Mouse (Mus musculus): ENCODE measurements around the gene Ankrd39. TPM values are rescaled to one million over a fixed set of nuclear protein-coding genes. Genes with fewer than 3 reads are reported as not detected.
A peak's percentile ranks its signal among the peaks of the same experiment; 100 is the strongest.

Gene Ankrd39
- polyA plus RNA-seq (2012; rRNA removed) = 22.1 and 22.8 TPM in 2 replicates

DNA sequence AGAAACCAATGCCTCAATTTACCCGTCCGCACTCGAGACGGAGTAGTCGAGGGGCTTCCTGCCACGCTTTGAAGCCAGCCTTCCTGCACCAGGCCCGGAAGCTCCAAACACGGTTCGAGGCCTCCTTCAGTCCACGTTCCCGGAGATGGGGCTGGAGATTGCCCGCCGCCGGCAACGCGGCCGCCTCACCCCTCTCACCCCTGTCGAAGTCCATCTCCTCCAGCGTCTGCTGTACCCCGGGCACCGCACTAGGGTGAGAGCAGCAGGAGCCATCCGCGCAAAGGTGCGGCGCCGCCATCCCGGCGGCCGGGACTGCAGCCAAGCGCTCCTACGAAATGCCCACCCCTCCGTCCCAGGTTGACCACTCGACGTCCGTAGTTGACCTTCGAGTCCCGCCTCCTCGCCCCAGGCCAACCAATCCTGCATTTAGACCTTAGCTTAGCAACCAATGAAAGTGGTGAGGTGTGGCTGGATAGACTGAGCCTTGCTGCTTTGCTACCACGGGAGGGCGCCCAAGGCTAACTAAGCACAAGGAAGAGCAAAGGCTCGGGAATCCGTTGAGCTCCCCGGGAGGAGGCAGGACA is at the start of gene Ankrd39:
Gene Ankrd39, minus strand, starts transcription at position 558 of the 584 bp plus-strand sequence.
- H3K4me3 ChIP-seq (replicated peaks; ENCODE audit: extremely low read depth, low read depth, low read length) = peak within 1 kb of the TSS; percentile 68
- TF ChIP-seq POLR2A (IDR thresholded peaks at IDR 0.05; ENCODE audit: borderline replicate concordance, extremely low read depth, low read depth, low read length) (peak; percentile 79; the same call in 1 of the 2 replicates), CTCF (IDR thresholded peaks at IDR 0.05; ENCODE audit: insufficient read depth, low read length) (peak; percentile 96)
- 0 out of 2 replicates have a peak, but pooled peaks cover 6% of the 10 kb centered on the region for H3K4me1 ChIP-seq (ENCODE audit: control insufficient read depth, insufficient read depth, low read length)
- DNase-seq = peak; percentile 96
- under 1% methylated on average over 43 of the region's 43 CpGs for WGBS

DNA sequence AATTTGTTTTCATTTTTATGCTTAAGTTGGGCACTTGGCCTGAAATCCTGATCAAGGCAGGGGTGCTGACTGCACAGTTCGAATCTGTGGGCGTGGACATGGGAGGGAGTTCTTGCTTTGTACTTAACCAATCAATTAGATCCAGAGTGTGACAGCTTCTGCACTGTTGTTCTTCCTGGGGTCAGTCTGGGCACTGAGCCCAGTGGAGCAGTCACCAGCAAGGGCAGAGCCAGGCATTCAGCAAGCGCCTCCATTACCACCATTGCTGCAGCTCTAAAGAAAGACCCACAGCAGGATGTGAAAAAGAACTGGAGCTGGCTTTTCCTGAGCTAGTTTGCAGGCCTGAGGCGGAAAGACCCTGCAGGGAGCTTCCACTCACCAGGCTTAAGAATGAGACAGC is 48.9 kb upstream of the Ankrd39 start:
- 22% methylated on average over 4 of the region's 4 CpGs for WGBS
- Histone ChIP-seq H3K4me3 (replicated peaks; ENCODE audit: extremely low read depth, low read depth, low read length) (no peak overlapping the region), H3K4me1 (ENCODE audit: control insufficient read depth, insufficient read depth, low read length) (peaks cover 4% of the 10 kb centered on the region)
- DNase-seq = no peak
- TF ChIP-seq POLR2A (IDR thresholded peaks at IDR 0.05; ENCODE audit: borderline replicate concordance, extremely low read depth, low read depth, low read length) = no peak
- TF ChIP-seq CTCF (IDR thresholded peaks at IDR 0.05; ENCODE audit: insufficient read depth, low read length) = no peak

DNA sequence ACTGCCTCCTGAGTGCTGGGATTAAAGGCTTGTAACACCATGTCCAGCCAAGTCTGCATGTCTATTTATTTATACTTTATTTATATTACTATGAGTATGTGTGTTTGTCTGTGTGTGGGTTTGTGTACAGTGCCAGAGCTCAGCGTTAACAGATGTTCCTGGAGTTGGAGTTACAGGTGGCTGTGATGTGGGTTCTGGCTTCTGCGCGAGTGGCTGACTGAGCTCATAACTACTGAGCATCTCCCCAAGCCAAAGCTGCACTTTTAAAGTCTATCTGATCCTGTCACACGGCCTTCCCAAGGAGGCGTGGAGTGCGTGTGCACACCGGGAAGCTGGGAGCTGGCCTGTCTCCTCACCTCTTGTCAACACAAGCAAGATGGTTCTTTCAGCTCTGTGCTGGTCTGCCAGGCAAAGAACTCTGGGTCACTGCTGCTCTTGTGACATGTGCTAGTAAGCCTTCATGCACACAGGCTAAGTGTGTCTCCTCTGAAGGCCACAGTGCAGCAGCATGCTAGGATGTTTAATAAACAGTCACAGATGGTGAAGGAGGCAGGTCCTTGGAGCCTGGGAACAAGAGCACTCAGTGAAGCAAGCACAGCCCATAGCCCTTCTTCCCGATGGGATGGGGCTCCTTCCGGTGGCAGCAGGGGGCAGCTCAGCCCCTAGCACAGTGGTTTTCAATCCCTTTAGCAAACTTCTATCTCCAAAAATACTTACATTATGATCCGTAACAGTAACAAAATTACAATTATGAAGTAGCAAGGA is 48.1 kb upstream of the Ankrd39 start:
- DNase-seq = no peak
- WGBS = 45% methylated on average over 10 of the region's 10 CpGs
- Histone ChIP-seq H3K4me1 (ENCODE audit: control insufficient read depth, insufficient read depth, low read length) (peaks cover 4% of the 10 kb centered on the region), H3K4me3 (replicated peaks; ENCODE audit: extremely low read depth, low read depth, low read length) (no peak overlapping the region)
- TF ChIP-seq CTCF (IDR thresholded peaks at IDR 0.05; ENCODE audit: insufficient read depth, low read length) (no peak), POLR2A (IDR thresholded peaks at IDR 0.05; ENCODE audit: borderline replicate concordance, extremely low read depth, low read depth, low read length) (no peak)

DNA sequence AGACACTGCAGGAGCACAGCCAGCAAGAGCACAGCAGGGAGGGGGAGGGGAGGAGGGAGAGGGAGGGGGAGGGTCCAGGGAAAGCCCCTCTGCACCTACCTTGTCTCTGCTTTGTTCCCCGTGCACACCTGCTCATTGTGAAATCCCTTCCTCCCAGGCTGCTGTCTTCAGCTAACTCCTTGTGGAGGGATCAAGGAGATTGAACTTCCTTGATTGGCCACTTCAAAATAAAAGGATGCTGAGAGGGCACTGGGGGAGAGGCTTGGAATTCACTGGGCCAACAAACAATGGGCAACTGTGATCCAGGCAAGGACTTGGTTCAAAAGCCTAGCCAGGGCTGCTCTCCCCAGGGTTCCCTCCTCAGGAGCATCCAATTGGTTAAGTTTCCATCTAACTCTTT is 45.9 kb upstream of the Ankrd39 start:
- H3K4me3 ChIP-seq (replicated peaks; ENCODE audit: extremely low read depth, low read depth, low read length) = no peak overlapping the region
- no peak for TF ChIP-seq CTCF (IDR thresholded peaks at IDR 0.05; ENCODE audit: insufficient read depth, low read length)
- no peak for TF ChIP-seq POLR2A (IDR thresholded peaks at IDR 0.05; ENCODE audit: borderline replicate concordance, extremely low read depth, low read depth, low read length)
- DNase-seq = no peak
- peaks cover 20% of the 10 kb centered on the region for H3K4me1 ChIP-seq (ENCODE audit: control insufficient read depth, insufficient read depth, low read length)
- WGBS = 50% methylated on average over 1 of the region's 1 CpGs

DNA sequence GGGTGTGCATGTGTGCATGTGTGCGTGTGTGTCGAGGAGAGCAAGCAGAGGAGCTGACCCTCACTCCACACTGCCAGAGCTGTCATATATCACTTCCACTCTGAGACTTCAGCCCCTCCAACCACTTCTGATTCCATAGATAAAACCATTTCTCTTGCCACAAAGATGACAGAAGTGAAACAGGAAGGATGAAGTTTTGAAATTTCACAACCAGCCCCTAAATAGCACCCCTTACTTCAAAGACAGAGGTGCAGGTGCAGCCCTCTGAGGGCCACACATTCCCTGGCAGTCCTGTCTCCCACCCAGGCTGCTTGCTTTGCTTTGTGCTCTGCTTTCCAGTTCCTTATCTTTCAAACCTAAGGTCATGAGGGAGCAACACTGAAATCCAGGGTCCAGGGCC is 44.2 kb upstream of the Ankrd39 start:
- WGBS = 78% methylated on average over 2 of the region's 2 CpGs
- Histone ChIP-seq H3K4me3 (replicated peaks; ENCODE audit: extremely low read depth, low read depth, low read length) (no peak overlapping the region), H3K4me1 (ENCODE audit: control insufficient read depth, insufficient read depth, low read length) (peaks cover 20% of the 10 kb centered on the region)
- TF ChIP-seq CTCF (IDR thresholded peaks at IDR 0.05; ENCODE audit: insufficient read depth, low read length) (no peak), POLR2A (IDR thresholded peaks at IDR 0.05; ENCODE audit: borderline replicate concordance, extremely low read depth, low read depth, low read length) (no peak)
- no peak for DNase-seq

DNA sequence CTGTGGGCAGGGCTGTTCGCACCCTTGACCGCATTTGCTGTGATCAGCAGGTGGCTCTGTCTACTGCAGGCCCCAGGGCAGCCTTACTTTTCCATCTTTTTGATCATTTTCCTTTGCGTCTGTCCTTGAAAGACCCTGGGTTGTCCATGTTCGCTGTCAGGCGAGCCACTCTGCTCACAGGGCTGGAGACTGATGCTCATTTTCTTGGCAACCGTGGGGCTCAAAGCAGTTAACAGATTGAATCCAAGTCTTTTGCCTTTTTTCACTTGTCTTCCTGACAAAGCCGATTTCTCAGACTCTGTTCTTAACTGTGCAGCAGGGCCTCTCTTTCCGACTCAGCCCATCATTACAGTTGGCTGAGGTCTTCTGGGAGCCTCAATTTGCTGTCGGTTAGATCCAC is 43.4 kb upstream of the Ankrd39 start:
- H3K4me1 ChIP-seq (ENCODE audit: control insufficient read depth, insufficient read depth, low read length) = peaks cover 20% of the 10 kb centered on the region

DNA sequence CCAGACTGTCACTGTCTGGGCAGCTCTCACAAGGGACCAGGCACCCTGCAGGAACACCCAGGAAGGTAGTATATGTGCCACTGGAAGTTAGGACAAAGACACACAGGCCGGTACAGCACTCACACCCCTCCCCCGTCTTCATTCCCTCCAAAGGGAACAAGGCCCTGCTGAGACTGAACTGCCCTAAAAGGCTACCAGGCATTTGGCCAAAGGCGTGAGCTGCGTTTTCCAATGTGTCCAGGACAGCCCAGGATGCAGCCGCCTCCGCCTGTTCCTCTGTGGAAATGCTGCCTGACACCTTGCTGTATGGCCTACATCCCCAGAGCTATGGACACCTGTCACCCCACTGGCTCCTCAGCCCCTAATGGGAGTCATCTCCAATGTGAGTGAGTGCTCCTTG is 42.2 kb upstream of the Ankrd39 start:
- peaks cover 16% of the 10 kb centered on the region for H3K4me1 ChIP-seq (ENCODE audit: control insufficient read depth, insufficient read depth, low read length)
- WGBS = 31% methylated on average over 6 of the region's 6 CpGs
- no peak overlapping the region for H3K4me3 ChIP-seq (replicated peaks; ENCODE audit: extremely low read depth, low read depth, low read length)
- TF ChIP-seq POLR2A (IDR thresholded peaks at IDR 0.05; ENCODE audit: borderline replicate concordance, extremely low read depth, low read depth, low read length) = no peak
- no peak for TF ChIP-seq CTCF (IDR thresholded peaks at IDR 0.05; ENCODE audit: insufficient read depth, low read length)
- DNase-seq = no peak

More for the DNA sequence above, 43.4 kb upstream of the Ankrd39 start:
- DNase-seq = no peak
- H3K4me3 ChIP-seq (replicated peaks; ENCODE audit: extremely low read depth, low read depth, low read length) = no peak overlapping the region
- no peak for TF ChIP-seq CTCF (IDR thresholded peaks at IDR 0.05; ENCODE audit: insufficient read depth, low read length)
- no peak for TF ChIP-seq POLR2A (IDR thresholded peaks at IDR 0.05; ENCODE audit: borderline replicate concordance, extremely low read depth, low read depth, low read length)
- 76% methylated on average over 9 of the region's 9 CpGs for WGBS

DNA sequence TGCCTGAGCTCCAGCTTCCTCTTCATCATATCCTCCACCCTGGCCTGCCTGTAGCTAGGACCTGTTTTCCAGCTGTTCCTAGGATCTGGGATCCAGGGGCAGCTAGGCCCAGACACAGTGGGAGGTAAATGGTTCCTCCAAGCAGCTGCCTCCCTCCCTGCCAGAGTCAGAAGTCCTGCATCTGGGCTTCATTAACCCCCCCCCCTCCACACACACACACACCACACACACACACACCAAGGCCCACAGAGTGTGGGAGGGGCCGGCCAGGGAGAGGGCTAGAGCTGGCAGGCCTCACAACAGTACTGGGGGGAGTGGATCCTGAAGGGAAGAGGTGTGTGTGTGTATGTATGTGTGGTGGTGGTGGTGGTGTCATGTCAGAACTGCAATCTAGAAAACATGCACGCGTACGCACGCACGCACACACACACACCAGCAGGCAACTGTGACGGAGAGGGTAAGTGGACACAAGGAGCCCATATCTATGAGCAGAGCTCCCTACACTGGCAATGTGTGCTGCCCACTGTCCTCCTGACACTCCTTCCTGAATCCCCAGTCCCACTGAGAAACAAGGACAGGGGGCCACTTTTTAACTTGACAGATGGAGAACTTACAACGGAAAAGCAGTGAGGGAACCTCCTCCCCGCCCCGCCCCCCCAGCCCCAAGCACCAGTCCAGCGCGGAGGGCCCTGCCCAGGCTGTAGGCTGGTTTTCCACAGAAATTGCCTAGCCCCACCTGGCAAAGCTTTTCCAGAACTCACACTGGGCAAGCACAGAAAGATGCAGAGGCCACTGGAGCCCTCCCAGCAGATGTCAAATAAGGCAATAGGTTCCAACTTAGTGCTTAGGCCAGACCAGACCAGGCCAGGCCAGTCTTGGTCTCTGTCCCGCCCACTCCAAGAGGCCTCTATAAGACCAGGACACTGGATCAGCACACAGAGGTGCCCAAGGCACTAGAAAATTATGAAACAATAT is 41.5 kb upstream of the Ankrd39 start:
- TF ChIP-seq POLR2A (IDR thresholded peaks at IDR 0.05; ENCODE audit: borderline replicate concordance, extremely low read depth, low read depth, low read length) (no peak), CTCF (IDR thresholded peaks at IDR 0.05; ENCODE audit: insufficient read depth, low read length) (no peak)
- Histone ChIP-seq H3K4me1 (ENCODE audit: control insufficient read depth, insufficient read depth, low read length) (peaks cover 16% of the 10 kb centered on the region), H3K4me3 (replicated peaks; ENCODE audit: extremely low read depth, low read depth, low read length) (no peak overlapping the region)
- DNase-seq = no peak
- WGBS = 52% methylated on average over 13 of the region's 13 CpGs

DNA sequence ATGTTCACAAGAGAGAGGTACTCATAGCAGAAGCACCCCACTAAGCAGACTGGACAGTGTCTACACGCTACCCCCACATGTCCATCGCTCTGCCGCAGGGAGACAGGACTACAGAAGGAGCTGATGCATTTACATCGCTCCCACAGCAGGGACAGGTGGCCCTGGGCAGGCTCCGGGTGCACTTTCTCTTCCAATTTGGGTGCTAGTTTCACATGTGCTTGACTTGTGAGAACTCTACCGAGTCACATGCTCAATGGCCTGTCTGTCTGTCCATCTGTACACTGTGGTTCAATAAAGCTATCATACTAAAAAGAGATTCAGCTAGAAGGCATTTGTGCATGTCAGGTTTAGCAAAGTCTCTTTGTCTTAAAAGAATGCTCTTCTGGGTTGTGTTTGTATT is 40.6 kb upstream of the Ankrd39 start:
- no peak for TF ChIP-seq POLR2A (IDR thresholded peaks at IDR 0.05; ENCODE audit: borderline replicate concordance, extremely low read depth, low read depth, low read length)
- no peak for TF ChIP-seq CTCF (IDR thresholded peaks at IDR 0.05; ENCODE audit: insufficient read depth, low read length)
- Histone ChIP-seq H3K4me1 (ENCODE audit: control insufficient read depth, insufficient read depth, low read length) (peaks cover 16% of the 10 kb centered on the region), H3K4me3 (replicated peaks; ENCODE audit: extremely low read depth, low read depth, low read length) (no peak overlapping the region)
- 82% methylated on average over 6 of the region's 6 CpGs for WGBS
- no peak for DNase-seq

Data from lung, adult 2 months (tissue).